Mouse (Mus musculus) inflammation-experienced regulatory T-cells, adult 6 months (primary cell): Measurements from ENCODE around the gene Gc. TPM values are rescaled to one million over a fixed set of nuclear protein-coding genes. Genes with fewer than 3 reads are reported as not detected.

ENCODE experiments used
- polyA plus RNA-seq, 3 experiments: library from polyadenylated mRNA; unstranded; fragments of 100-300 nt; shearing (Covaris generic); gene quantifications; one replicate each; pipeline ENCODE4 v1.2.1; 2017

Gc gene
- polyA plus RNA-seq, 3 experiments from 2014 or later, result 0.42 TPM; not detected in 2

Other genes with a start within 250 kb of the Gc start
- not detected for gene Npffr2, start 69.5 kb upstream of the Gc start, polyA plus RNA-seq